Mouse (Mus musculus) limb, embryonic 14.5 days (tissue): ENCODE measurements at regions not wholly inside any gene's neighbourhood (a gene's known extent, or its start where the extent isn't known, plus 50 kb on each side); places are given as distances from the start of the nearest gene placed in this dataset.
A peak's percentile ranks its signal among the peaks of the same experiment; 100 is the strongest.
"Not testable (repeated sequence)": the region's sequence is repeated elsewhere in the genome, so short reads cannot be mapped to it uniquely, and the experiment has no call there.

Experiments
- ATAC-seq: fragments of 200-750 bp; cut with Nextera tagmentation; 2 replicates; pipeline ENCODE4 v1.8.0; 2017; ENCODE audit warnings: low read depth, moderate number of reproducible peaks, moderate TSS enrichment; ENCODE audit not compliant: low FRiP score
- DNase-seq: peaks from one replicate; pipeline ENCODE4 v3.0.0-alpha.2; 2015; ENCODE audit warnings: low spot score
- H3K27ac ChIP-seq: fragments of 300-500 bp; sonication (generic); replicated peaks from 2 replicates; pipeline ENCODE4 v1.5.1; 2014; ENCODE audit warnings: low read depth, mild to moderate bottlenecking, low read length, moderate library complexity, mixed read lengths
- H3K27me3 ChIP-seq: fragments of 300-500 bp; sonication (generic); 2 replicates; pipeline ENCODE4 v1.6.1; 2014; ENCODE audit warnings: low read length, mixed read lengths; ENCODE audit not compliant: control insufficient read depth, insufficient read depth
- H3K36me3 ChIP-seq: fragments of 300-500 bp; sonication (generic); 2 replicates; pipeline ENCODE4 v1.6.1; 2014; ENCODE audit warnings: mild to moderate bottlenecking, low read length, moderate library complexity, mixed read lengths; ENCODE audit not compliant: control insufficient read depth, insufficient read depth
- H3K4me1 ChIP-seq: fragments of 300-500 bp; sonication (generic); 2 replicates; pipeline ENCODE4 v1.6.1; 2014; ENCODE audit warnings: antibody characterized with exemption, low read length, mixed read lengths; ENCODE audit not compliant: control insufficient read depth, insufficient read depth
- H3K4me2 ChIP-seq: fragments of 300-500 bp; sonication (generic); replicated peaks from 2 replicates; pipeline ENCODE4 v1.6.1; 2014; ENCODE audit warnings: low read depth, mild to moderate bottlenecking, low read length, moderate library complexity; ENCODE audit not compliant: severe bottlenecking
- H3K4me3 ChIP-seq: fragments of 300-500 bp; sonication (generic); replicated peaks from 2 replicates; pipeline ENCODE4 v1.5.1; 2014; ENCODE audit warnings: low read length
- H3K9ac ChIP-seq: fragments of 300-500 bp; sonication (generic); 2 replicates; pipeline ENCODE4 v1.6.1; 2014; ENCODE audit warnings: mild to moderate bottlenecking, low read depth, low read length, moderate library complexity; ENCODE audit not compliant: severe bottlenecking
- H3K9me3 ChIP-seq: fragments of 300-500 bp; sonication (generic); 2 replicates; pipeline ENCODE4 v1.6.1; 2016; ENCODE audit warnings: low read length; ENCODE audit not compliant: control insufficient read depth
- POLR2A ChIP-seq: fragments of 200-500 bp; IDR thresholded peaks from 2 replicates; pipeline ENCODE4 v1.8.0; 2012; ENCODE audit warnings: inconsistent platforms, mild to moderate bottlenecking, moderate library complexity, borderline replicate concordance; ENCODE audit not compliant: insufficient read depth, insufficient read length; ENCODE audit errors: extremely low read depth
- WGBS: fragments of 180-500 bp; shearing (Covaris S2); extraction: QIAGEN DNeasy Blood & Tissue Kit; methylation state at CpG from one replicate; pipeline ENCODE4 v1.1.7; 2014; 5-methylcytosine and 5-hydroxymethylcytosine counted together

GRCm38 (mm10) chr2:129919551-129919950 is 92.6 kb upstream of the Tgm3 start:
- H3K36me3 ChIP-seq: no peaks in the 10 kb centered on the region
- H3K9ac ChIP-seq: no peak overlapping the region
- H3K9me3 ChIP-seq: no peaks in the 10 kb centered on the region
- no peak overlapping the region for H3K4me3 ChIP-seq
- DNase-seq: no peak
- WGBS: 89% methylated on average over 4 of the region's 4 CpGs
- H3K4me2 ChIP-seq: no peak overlapping the region
- TF ChIP-seq POLR2A: no peak
- H3K4me1 ChIP-seq: no peaks in the 10 kb centered on the region
- no peaks in the 10 kb centered on the region for H3K27me3 ChIP-seq
- no peak for ATAC-seq
- H3K27ac ChIP-seq: no peak overlapping the region

- 76% methylated on average over 2 of the region's 2 CpGs for WGBS
- ATAC-seq: no peak
- no peak for DNase-seq
Observed at GRCm38 (mm10) chr2:129927218-129927617, 84.9 kb upstream of the Tgm3 start.

GRCm38 (mm10) chr2:129933578-129933977 is 78.6 kb upstream of the Tgm3 start:
- Histone ChIP-seq H3K4me3 (no peak overlapping the region), H3K27ac (no peak overlapping the region), H3K4me1 (no peaks in the 10 kb centered on the region), H3K9me3 (0 out of 2 replicates have a peak, but pooled peaks cover 3% of the 10 kb centered on the region), H3K9ac (no peak overlapping the region), H3K4me2 (no peak overlapping the region), H3K27me3 (no peaks in the 10 kb centered on the region), H3K36me3 (no peaks in the 10 kb centered on the region)
- DNase-seq: peak; percentile 55
- no peak for TF ChIP-seq POLR2A
- no peak for ATAC-seq
- WGBS: 86% methylated on average over 1 of the region's 1 CpGs

More at GRCm38 (mm10) chr2:129927218-129927617, 84.9 kb upstream of the Tgm3 start:
- Histone ChIP-seq H3K9ac (no peak overlapping the region), H3K4me2 (no peak overlapping the region), H3K36me3 (no peaks in the 10 kb centered on the region), H3K4me3 (no peak overlapping the region), H3K4me1 (no peaks in the 10 kb centered on the region), H3K27me3 (no peaks in the 10 kb centered on the region), H3K27ac (no peak overlapping the region), H3K9me3 (no peaks in the 10 kb centered on the region)
- no peak for TF ChIP-seq POLR2A

- 85% methylated on average over 4 of the region's 4 CpGs for WGBS
- no peak for TF ChIP-seq POLR2A
- Histone ChIP-seq H3K4me3 (no peak overlapping the region), H3K4me2 (no peak overlapping the region), H3K36me3 (no peaks in the 10 kb centered on the region), H3K27ac (no peak overlapping the region), H3K9me3 (no peaks in the 10 kb centered on the region), H3K27me3 (no peaks in the 10 kb centered on the region), H3K4me1 (no peaks in the 10 kb centered on the region), H3K9ac (no peak overlapping the region)
- DNase-seq: no peak
- no peak for ATAC-seq
Observed at GRCm38 (mm10) chr2:129942824-129943223, 69.3 kb upstream of the Tgm3 start.

- ATAC-seq: no peak
- Histone ChIP-seq H3K9ac (peak overlapping the region; percentile 9; the same call in 1 of the 2 replicates), H3K4me3 (no peak overlapping the region), H3K4me2 (peak overlapping the region; percentile 30), H3K27me3 (no peaks in the 10 kb centered on the region), H3K9me3 (no peaks in the 10 kb centered on the region), H3K36me3 (no peaks in the 10 kb centered on the region), H3K27ac (no peak overlapping the region), H3K4me1 (no peaks in the 10 kb centered on the region)
- TF ChIP-seq POLR2A: no peak
- DNase-seq: no peak
- 33% methylated on average over 20 of the region's 20 CpGs for WGBS
Observed at GRCm38 (mm10) chr2:129947847-129948553, 64.1 kb upstream of the Tgm3 start.

- not testable (repeated sequence) for H3K4me2 ChIP-seq, H3K36me3 ChIP-seq, H3K27me3 ChIP-seq, H3K9me3 ChIP-seq, H3K9ac ChIP-seq, H3K4me1 ChIP-seq, H3K4me3 ChIP-seq, ATAC-seq, DNase-seq, H3K27ac ChIP-seq
- 90% methylated on average over 6 of the region's 6 CpGs for WGBS
Observed at GRCm38 (mm10) chr2:129949786-129950185, 62.4 kb upstream of the Tgm3 start.
